Mouse (Mus musculus): ENCODE results near the gene Mki67.

GRCm38 (mm10) chr7:135694130-135694529 lies 22.0 kb downstream of the Mki67 start:
- TF ChIP-seq CTCF (IDR thresholded peaks at IDR 0.05; ENCODE audit: low read depth) (no peak), EP300 (IDR thresholded peaks at IDR 0.05; ENCODE audit: low read depth) (no peak)

All from liver, embryonic 14.5 days (tissue).